Mouse (Mus musculus) kidney, embryonic 16.5 days (tissue): ENCODE measurements around the gene Pim1. TPM values are rescaled to one million over a fixed set of nuclear protein-coding genes. Genes with fewer than 3 reads are reported as not detected.

Experiments used
- ATAC-seq: fragments of 200-750 bp; cut with Nextera tagmentation; 2 replicates; pipeline ENCODE4 v1.8.0; 2017; ENCODE audit warnings: moderate TSS enrichment; ENCODE audit not compliant: low FRiP score, low TSS enrichment
- H3K27ac ChIP-seq: fragments of 300-500 bp; sonication (generic); 2 replicates; pipeline ENCODE4 v1.5.1; 2014; ENCODE audit warnings: low read length
- H3K27me3 ChIP-seq: fragments of 300-500 bp; sonication (generic); 2 replicates; pipeline ENCODE4 v1.6.1; 2014; ENCODE audit warnings: low read length, control low read depth, mixed read lengths; ENCODE audit not compliant: insufficient read depth
- H3K36me3 ChIP-seq: fragments of 300-500 bp; sonication (generic); 2 replicates; pipeline ENCODE4 v1.6.1; 2014; ENCODE audit warnings: low read length, control low read depth, mixed read lengths; ENCODE audit not compliant: insufficient read depth
- H3K4me1 ChIP-seq: fragments of 300-500 bp; sonication (generic); 2 replicates; pipeline ENCODE4 v1.6.1; 2014; ENCODE audit warnings: low read length, control low read depth, mixed read lengths; ENCODE audit not compliant: insufficient read depth
- H3K4me2 ChIP-seq: fragments of 300-500 bp; sonication (generic); replicated peaks from 2 replicates; pipeline ENCODE4 v1.6.1; 2014; ENCODE audit warnings: low read depth, low read length
- H3K4me3 ChIP-seq: fragments of 300-500 bp; sonication (generic); 2 replicates; pipeline ENCODE4 v1.5.1; 2014; ENCODE audit warnings: mild to moderate bottlenecking, low read length
- H3K9ac ChIP-seq: fragments of 300-500 bp; sonication (generic); replicated peaks from 2 replicates; pipeline ENCODE4 v1.6.1; 2014; ENCODE audit warnings: low read length
- H3K9me3 ChIP-seq: fragments of 300-500 bp; sonication (generic); 2 replicates; pipeline ENCODE4 v1.6.1; 2016; ENCODE audit warnings: low read length, control low read depth
- WGBS: fragments of 180-500 bp; shearing (Covaris S2); extraction: QIAGEN DNeasy Blood & Tissue Kit; methylation state at CpG from one replicate; pipeline ENCODE4 v1.1.7; 2014; 5-methylcytosine and 5-hydroxymethylcytosine counted together
- polyA plus RNA-seq: library from polyadenylated mRNA; unstranded; fragments of >200 nt; fragmentation: Nextera tagmentation; extraction: Ambion mirVana; gene quantifications from 2 replicates; pipeline ENCODE4 v1.2.1, GENCODE M21; 2015

The Pim1 gene
- polyA plus RNA-seq, 1 experiment from 2014 or later, result 12.5 TPM

GRCm38 (mm10) chr17:29464068-29464467, 26.5 kb upstream of the Pim1 start:
- ATAC-seq, result peak; percentile 84
- H3K9me3 ChIP-seq, result no peaks in the 10 kb centered on the region
- H3K4me3 ChIP-seq, result peak overlapping the region; percentile 29
- H3K27ac ChIP-seq, result peak overlapping the region; percentile 90
- H3K36me3 ChIP-seq, result no peaks in the 10 kb centered on the region
- peaks cover 49% of the 10 kb centered on the region for H3K4me1 ChIP-seq
- 2% methylated on average over 14 of the region's 14 CpGs for WGBS
- H3K4me2 ChIP-seq, result peak overlapping the region; percentile 52
- no peaks in the 10 kb centered on the region for H3K27me3 ChIP-seq
- peak overlapping the region; percentile 50 for H3K9ac ChIP-seq

DNA sequence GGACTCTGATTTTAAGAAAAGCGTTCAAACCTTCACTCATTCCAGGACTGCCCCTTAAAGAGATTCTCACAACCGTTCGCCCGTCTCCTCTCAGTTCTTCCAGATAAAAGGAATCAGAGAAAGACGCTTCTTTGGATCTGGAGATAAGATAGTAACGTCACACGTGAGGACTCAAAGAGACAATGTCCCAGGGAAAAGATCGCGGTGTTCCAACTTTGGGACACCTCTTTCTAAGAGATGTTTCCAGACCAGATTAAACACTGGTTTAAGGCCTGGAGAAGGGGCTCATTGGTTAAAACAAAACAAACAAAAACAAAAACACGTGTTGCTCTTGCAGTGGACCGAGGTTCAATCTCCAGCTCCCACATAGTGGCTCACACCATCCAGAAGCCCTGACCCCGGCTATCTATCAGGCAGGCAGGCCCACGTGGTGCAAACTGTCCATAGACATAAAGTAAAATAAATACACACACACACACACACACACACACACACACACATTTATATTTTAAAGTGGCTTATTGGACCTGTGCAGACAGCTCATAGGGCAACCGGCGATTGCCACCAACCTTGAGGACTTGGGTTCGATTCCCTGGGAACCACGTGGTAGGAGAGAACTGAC, 25.9 kb upstream of the Pim1 start:
- no peaks in the 10 kb centered on the region for H3K27me3 ChIP-seq
- no peaks in the 10 kb centered on the region for H3K36me3 ChIP-seq
- H3K9ac ChIP-seq, result peak overlapping the region; percentile 50
- peak overlapping the region; percentile 29 for H3K4me3 ChIP-seq
- H3K4me1 ChIP-seq, result peaks cover 44% of the 10 kb centered on the region
- 7% methylated on average over 17 of the region's 17 CpGs for WGBS
- H3K27ac ChIP-seq, result peak overlapping the region; percentile 90
- H3K4me2 ChIP-seq, result peak overlapping the region; percentile 52
- no peak for ATAC-seq
- no peaks in the 10 kb centered on the region for H3K9me3 ChIP-seq

DNA sequence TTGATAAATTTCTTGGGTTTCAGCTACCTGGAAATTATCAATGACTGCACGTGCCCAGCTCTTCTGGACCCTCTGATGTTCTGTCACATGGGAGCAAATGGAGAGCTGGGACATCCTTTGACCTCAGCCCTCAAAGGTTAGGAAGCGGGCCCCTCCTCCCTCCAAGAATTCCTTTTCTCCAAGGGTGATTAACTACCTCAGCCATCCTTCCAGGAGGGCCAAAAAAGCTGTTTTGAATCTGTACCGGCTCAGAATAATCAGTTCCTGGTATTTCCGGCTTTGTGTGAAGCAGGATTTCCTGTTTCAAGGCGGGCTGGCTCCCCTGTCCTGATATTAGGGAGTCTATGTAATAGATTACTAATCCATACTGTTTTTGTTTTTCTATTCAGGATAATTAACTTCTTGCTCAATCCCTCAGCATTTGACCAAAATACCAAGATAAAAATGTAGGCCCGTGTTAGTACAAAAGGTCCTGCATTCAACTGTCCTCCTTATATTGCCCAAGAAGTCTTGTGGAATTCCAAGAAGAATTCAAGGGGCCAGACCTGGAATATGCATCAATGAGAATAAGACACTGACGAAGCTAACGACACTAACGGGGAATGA, 25.0 kb upstream of the Pim1 start:
- Histone ChIP-seq H3K9me3 (no peaks in the 10 kb centered on the region), H3K36me3 (no peaks in the 10 kb centered on the region), H3K9ac (no peak overlapping the region), H3K27me3 (no peaks in the 10 kb centered on the region), H3K4me1 (peaks cover 43% of the 10 kb centered on the region), H3K27ac (peak overlapping the region; percentile 90; the same call in 1 of the 2 replicates), H3K4me2 (no peak overlapping the region), H3K4me3 (no peak overlapping the region)
- 16% methylated on average over 9 of the region's 9 CpGs for WGBS
- no peak for ATAC-seq

GRCm38 (mm10) chr17:29467030-29467429, 23.5 kb upstream of the Pim1 start:
- H3K27ac ChIP-seq, result no peak overlapping the region
- H3K4me3 ChIP-seq, result no peak overlapping the region
- no peak overlapping the region for H3K9ac ChIP-seq

DNA sequence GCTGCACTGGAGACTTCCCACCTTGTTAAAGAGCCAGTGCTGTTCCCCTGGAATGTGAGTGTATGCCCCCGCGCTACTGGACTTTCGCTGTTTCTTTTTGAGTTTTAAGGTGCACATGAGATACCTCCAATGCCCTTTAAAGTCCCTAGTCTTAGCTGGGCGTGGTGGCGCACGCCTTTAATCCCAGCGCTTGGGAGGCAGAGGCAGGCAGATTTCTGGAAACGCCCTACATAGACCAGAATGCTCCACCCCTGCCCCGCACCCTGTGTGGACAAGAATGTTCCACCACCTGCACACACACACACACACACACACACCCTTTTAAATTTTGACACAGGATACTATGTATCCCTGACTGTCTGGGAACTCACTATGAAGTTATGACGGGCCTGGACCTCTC, 17.1 kb upstream of the Pim1 start:
- Histone ChIP-seq H3K27me3 (no peaks in the 10 kb centered on the region), H3K9ac (no peak overlapping the region), H3K4me3 (no peak overlapping the region), H3K36me3 (no peaks in the 10 kb centered on the region), H3K9me3 (no peaks in the 10 kb centered on the region), H3K4me1 (peaks cover 10% of the 10 kb centered on the region; the same call in 1 of the 2 replicates), H3K4me2 (no peak overlapping the region), H3K27ac (no peak overlapping the region)
- ATAC-seq, result no peak
- WGBS, result 97% methylated on average over 10 of the region's 10 CpGs

More at GRCm38 (mm10) chr17:29467030-29467429, 23.5 kb upstream of the Pim1 start:
- no peak for ATAC-seq
- Histone ChIP-seq H3K4me2 (peak overlapping the region; percentile 51), H3K27me3 (no peaks in the 10 kb centered on the region), H3K9me3 (no peaks in the 10 kb centered on the region), H3K4me1 (peaks cover 45% of the 10 kb centered on the region), H3K36me3 (no peaks in the 10 kb centered on the region)
- 27% methylated on average over 11 of the region's 11 CpGs for WGBS

DNA sequence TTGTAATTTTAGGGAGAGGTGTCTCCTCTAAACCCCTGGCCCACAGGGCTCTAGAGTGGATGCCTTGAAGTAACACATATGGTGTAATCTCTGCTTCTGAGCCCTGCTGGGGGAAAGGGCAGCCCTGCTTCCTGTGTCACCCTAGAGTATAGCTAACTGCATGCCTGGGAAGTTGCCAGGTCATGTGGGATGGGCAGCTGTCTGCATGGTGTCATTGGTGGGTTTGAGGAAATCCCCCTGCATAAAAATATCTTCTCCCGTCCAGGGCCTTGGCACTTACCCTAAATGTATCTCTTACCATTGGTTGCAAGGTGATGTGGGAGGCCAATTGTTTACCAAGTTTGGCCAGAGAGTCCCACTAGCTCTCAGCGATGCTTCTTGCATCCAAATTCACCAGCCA, 16.5 kb upstream of the Pim1 start:
- Histone ChIP-seq H3K27ac (no peak overlapping the region), H3K27me3 (no peaks in the 10 kb centered on the region), H3K4me3 (no peak overlapping the region), H3K9ac (no peak overlapping the region), H3K4me1 (peaks cover 10% of the 10 kb centered on the region; the same call in 1 of the 2 replicates), H3K4me2 (no peak overlapping the region), H3K36me3 (no peaks in the 10 kb centered on the region), H3K9me3 (no peaks in the 10 kb centered on the region)
- 62% methylated on average over 2 of the region's 2 CpGs for WGBS
- no peak for ATAC-seq

GRCm38 (mm10) chr17:29475142-29475541, 15.4 kb upstream of the Pim1 start:
- 93% methylated on average over 3 of the region's 3 CpGs for WGBS
- no peak overlapping the region for H3K4me3 ChIP-seq
- H3K4me2 ChIP-seq, result no peak overlapping the region
- H3K9ac ChIP-seq, result no peak overlapping the region
- no peaks in the 10 kb centered on the region for H3K9me3 ChIP-seq
- no peak for ATAC-seq
- H3K36me3 ChIP-seq, result no peaks in the 10 kb centered on the region
- no peak overlapping the region for H3K27ac ChIP-seq
- no peaks in the 10 kb centered on the region for H3K27me3 ChIP-seq
- peaks cover 5% of the 10 kb centered on the region; the same call in 1 of the 2 replicates for H3K4me1 ChIP-seq

- Histone ChIP-seq H3K4me2 (no peak overlapping the region), H3K4me3 (no peak overlapping the region), H3K4me1 (no peaks in the 10 kb centered on the region; the same call in 1 of the 2 replicates), H3K36me3 (no peaks in the 10 kb centered on the region), H3K9me3 (no peaks in the 10 kb centered on the region), H3K27me3 (no peaks in the 10 kb centered on the region), H3K27ac (no peak overlapping the region), H3K9ac (no peak overlapping the region)
- 77% methylated on average over 4 of the region's 4 CpGs for WGBS
- no peak for ATAC-seq
Observed at GRCm38 (mm10) chr17:29476461-29476860, 14.1 kb upstream of the Pim1 start.

DNA sequence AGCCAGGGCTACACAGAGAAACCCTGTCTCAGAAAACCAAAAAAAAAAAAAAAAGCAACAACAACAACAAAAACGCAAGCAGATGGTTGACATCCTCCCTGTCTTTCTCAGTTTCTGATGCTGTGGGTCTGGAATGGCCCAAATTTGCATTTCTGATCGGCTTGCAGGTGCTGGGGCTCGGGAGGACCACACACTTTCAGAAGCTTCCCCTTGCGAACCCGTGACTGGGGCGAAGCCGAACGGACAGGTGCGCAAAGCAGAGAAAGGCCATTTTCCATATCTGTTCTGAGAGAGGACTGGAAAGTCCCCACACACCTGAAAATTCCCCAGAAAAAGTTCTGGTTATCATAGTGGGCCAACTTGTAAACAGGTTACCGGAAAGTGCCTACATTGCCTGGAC, 13.2 kb upstream of the Pim1 start:
- Histone ChIP-seq H3K27me3 (no peaks in the 10 kb centered on the region), H3K27ac (no peak overlapping the region), H3K4me3 (no peak overlapping the region), H3K36me3 (no peaks in the 10 kb centered on the region), H3K4me2 (no peak overlapping the region), H3K9me3 (0 out of 2 replicates have a peak, but pooled peaks cover under 1% of the 10 kb centered on the region), H3K9ac (no peak overlapping the region), H3K4me1 (no peaks in the 10 kb centered on the region; the same call in 1 of the 2 replicates)
- WGBS, result 92% methylated on average over 10 of the region's 10 CpGs
- no peak for ATAC-seq

DNA sequence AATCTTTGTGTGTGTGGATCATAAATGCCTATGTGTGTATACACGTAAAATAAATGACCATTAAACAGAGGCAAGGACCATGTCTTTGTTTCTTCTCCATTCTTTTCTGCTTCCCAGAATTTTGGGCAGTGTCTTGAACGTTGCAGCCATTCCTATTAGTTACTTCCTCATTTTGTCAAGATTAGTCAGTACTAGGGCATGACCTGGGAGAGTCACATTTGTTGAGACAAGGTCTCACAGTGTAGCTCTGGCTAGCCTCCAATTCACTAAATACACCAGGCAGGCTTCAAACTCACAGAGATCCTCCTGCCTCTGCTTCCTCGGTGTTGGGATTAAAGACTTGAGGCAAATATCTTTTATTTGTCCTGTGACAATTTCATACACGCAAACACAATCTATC, 12.3 kb upstream of the Pim1 start:
- WGBS, result 86% methylated on average over 4 of the region's 4 CpGs
- Histone ChIP-seq H3K27me3 (no peaks in the 10 kb centered on the region), H3K27ac (no peak overlapping the region), H3K4me2 (no peak overlapping the region), H3K9me3 (peaks cover 5% of the 10 kb centered on the region; the same call in 1 of the 2 replicates), H3K9ac (no peak overlapping the region), H3K4me3 (no peak overlapping the region), H3K36me3 (no peaks in the 10 kb centered on the region), H3K4me1 (no peaks in the 10 kb centered on the region; the same call in 1 of the 2 replicates)
- ATAC-seq, result no peak
